Mouse (Mus musculus) MEL (cell line): ENCODE measurements at regions not wholly inside any gene's neighbourhood (a gene's known extent, or its start where the extent isn't known, plus 50 kb on each side); places are given as distances from the start of the nearest gene placed in this dataset.

Source experiments
- DNase-seq: peaks from one replicate; pipeline ENCODE4 v3.0.0; 2011; ENCODE audit warnings: low read depth, low spot score
- H3K27ac ChIP-seq: 2 replicates; pipeline ENCODE4 v1.5.1; 2012; ENCODE audit warnings: low read depth, mild to moderate bottlenecking, control low read depth, low read length, moderate library complexity; ENCODE audit not compliant: control insufficient read depth
- H3K27me3 ChIP-seq, 2 experiments: fragments of 150-350 bp in 1 of 2; sonication (generic) in 1 of 2; 2 replicates each; pipeline ENCODE4 v1.6.1; 2012; ENCODE audit warnings: low read length in 2 of 2, mild to moderate bottlenecking in 2 of 2, improper control_type of control experiment in 1 of 2, moderate library complexity in 1 of 2; ENCODE audit not compliant: insufficient read depth in 2 of 2, control insufficient read depth in 1 of 2
- H3K36me3 ChIP-seq, 2 experiments: 2 replicates each; pipeline ENCODE4 v1.6.1; 2012 to 2014; ENCODE audit warnings: low read length in 2 of 2, improper control_type of control experiment in 1 of 2, inconsistent platforms in 1 of 2, mild to moderate bottlenecking in 1 of 2; ENCODE audit not compliant: insufficient read depth in 2 of 2, control insufficient read depth in 1 of 2
- H3K4me1 ChIP-seq, 2 experiments: fragments of 150-350 bp in 1 of 2; sonication (generic) in 1 of 2; 2 replicates each; pipeline ENCODE4 v1.6.1; 2012; ENCODE audit warnings: low read length in 2 of 2, improper control_type of control experiment in 1 of 2, mild to moderate bottlenecking in 1 of 2; ENCODE audit not compliant: insufficient read depth in 2 of 2, control insufficient read depth in 1 of 2
- H3K4me3 ChIP-seq, 2 experiments: fragments of 150-350 bp in 1 of 2; sonication (generic) in 1 of 2; 2 replicates each; pipeline ENCODE4 v1.5.1; 2012; ENCODE audit warnings: low read depth in 2 of 2, low read length in 2 of 2, mild to moderate bottlenecking in 2 of 2, moderate library complexity in 2 of 2, control low read depth in 1 of 2, improper control_type of control experiment in 1 of 2; ENCODE audit not compliant: control insufficient read depth in 1 of 2, insufficient read depth in 1 of 2
- H3K79me2 ChIP-seq: 2 replicates; pipeline ENCODE4 v1.6.1; 2012; ENCODE audit warnings: mild to moderate bottlenecking, low read length, moderate library complexity; ENCODE audit not compliant: control insufficient read depth, poor library complexity, insufficient read depth
- H3K9ac ChIP-seq: 2 replicates; pipeline ENCODE4 v1.6.1; 2012; ENCODE audit warnings: low read depth, mild to moderate bottlenecking, control low read depth, low read length, moderate library complexity; ENCODE audit not compliant: control insufficient read depth, poor library complexity, severe bottlenecking
- H3K9me3 ChIP-seq: fragments of 150-350 bp; sonication (generic); replicated peaks from 2 replicates; pipeline ENCODE4 v1.6.1; 2012; ENCODE audit warnings: mild to moderate bottlenecking, low read length, improper control_type of control experiment, moderate library complexity; ENCODE audit not compliant: insufficient read depth
- BHLHE40 ChIP-seq: IDR thresholded peaks from 2 replicates; pipeline ENCODE4 v1.6.1; 2012; ENCODE audit warnings: low read depth, mild to moderate bottlenecking, inconsistent platforms, low read length, improper control_type of control experiment, borderline replicate concordance
- CHD1 ChIP-seq: IDR thresholded peaks from 2 replicates; pipeline ENCODE4 v1.6.1; 2012; ENCODE audit warnings: low read depth, mild to moderate bottlenecking, inconsistent platforms, low read length, improper control_type of control experiment
- CHD2 ChIP-seq: IDR thresholded peaks from 2 replicates; pipeline ENCODE4 v1.6.1; 2011; ENCODE audit warnings: low read length, improper control_type of control experiment
- CTCF ChIP-seq, 3 experiments: IDR thresholded peaks in 2 of 3; conservative IDR thresholded peaks in 1 of 3; 2 replicates each; pipeline ENCODE4 v1.5.1; 2011 to 2012; ENCODE audit warnings: low read length in 3 of 3, low read depth in 2 of 3, mild to moderate bottlenecking in 2 of 3, improper control_type of control experiment in 1 of 3, inconsistent platforms in 1 of 3, mixed read lengths in 1 of 3, moderate library complexity in 1 of 3; ENCODE audit not compliant: control insufficient read depth in 1 of 3, insufficient read depth in 1 of 3, poor library complexity in 1 of 3, severe bottlenecking in 1 of 3
- ELF1 ChIP-seq: IDR thresholded peaks from 2 replicates; pipeline ENCODE4 v1.6.1; 2014; ENCODE audit warnings: low read depth, mild to moderate bottlenecking, inconsistent platforms, low read length, improper control_type of control experiment, moderate library complexity
- EP300 ChIP-seq, 2 experiments: IDR thresholded peaks; 2 replicates each; pipeline ENCODE4 v1.6.1; 2011; ENCODE audit warnings: improper control_type of control experiment in 2 of 2, low read length in 2 of 2, low read depth in 1 of 2, mild to moderate bottlenecking in 1 of 2
- GABPA ChIP-seq: IDR thresholded peaks from 2 replicates; pipeline ENCODE4 v1.6.1; 2012; ENCODE audit warnings: low read depth, mild to moderate bottlenecking, inconsistent platforms, low read length, improper control_type of control experiment, moderate library complexity
- GATA1 ChIP-seq: IDR thresholded peaks from 2 replicates; pipeline ENCODE4 v1.6.1; 2011; ENCODE audit warnings: low read depth, low read length, improper control_type of control experiment
- JUND ChIP-seq: IDR thresholded peaks from 2 replicates; pipeline ENCODE4 v1.6.1; 2011; ENCODE audit warnings: low read depth, mild to moderate bottlenecking, improper control_type of control experiment, low read length
- KAT2A ChIP-seq: conservative IDR thresholded peaks from 2 replicates; pipeline ENCODE4 v1.6.1; 2012; ENCODE audit warnings: low read depth, low read length, improper control_type of control experiment, inconsistent platforms
- MAFK ChIP-seq: IDR thresholded peaks from 2 replicates; pipeline ENCODE4 v1.6.1; 2011; ENCODE audit warnings: low read depth, mild to moderate bottlenecking, low read length, improper control_type of control experiment, borderline replicate concordance
- MAX ChIP-seq: IDR thresholded peaks from 2 replicates; pipeline ENCODE4 v1.6.1; 2011; ENCODE audit warnings: low read length, improper control_type of control experiment
- MEF2A ChIP-seq: IDR thresholded peaks from 2 replicates; pipeline ENCODE4 v1.6.1; 2014; ENCODE audit warnings: low read depth, mild to moderate bottlenecking, inconsistent platforms, low read length, improper control_type of control experiment; ENCODE audit not compliant: poor library complexity, insufficient replicate concordance, severe bottlenecking; ENCODE audit errors: extremely low read depth
- MXI1 ChIP-seq: IDR thresholded peaks from 2 replicates; pipeline ENCODE4 v1.6.1; 2011; ENCODE audit warnings: mild to moderate bottlenecking, low read depth, low read length, improper control_type of control experiment
- MYB ChIP-seq: IDR thresholded peaks from 2 replicates; pipeline ENCODE4 v1.6.1; 2011; ENCODE audit warnings: mild to moderate bottlenecking, low read depth, low read length, improper control_type of control experiment
- MYC ChIP-seq: IDR thresholded peaks from 2 replicates; pipeline ENCODE4 v1.6.1; 2011; ENCODE audit warnings: low read depth, mild to moderate bottlenecking, low read length, improper control_type of control experiment, moderate library complexity
- NRF1 ChIP-seq: IDR thresholded peaks from 2 replicates; pipeline ENCODE4 v1.6.1; 2014; ENCODE audit warnings: low read depth, mild to moderate bottlenecking, inconsistent platforms, low read length, improper control_type of control experiment, moderate library complexity; ENCODE audit not compliant: poor library complexity, insufficient read depth, severe bottlenecking
- POLR2A ChIP-seq, 2 experiments: IDR thresholded peaks; 2 replicates each; pipeline ENCODE4 v1.6.1; 2011 to 2012; ENCODE audit warnings: low read length in 2 of 2, mild to moderate bottlenecking in 2 of 2, control low read depth in 1 of 2, improper control_type of control experiment in 1 of 2, low read depth in 1 of 2, moderate library complexity in 1 of 2; ENCODE audit not compliant: control insufficient read depth in 1 of 2, insufficient read depth in 1 of 2, poor library complexity in 1 of 2
- RAD21 ChIP-seq: IDR thresholded peaks from 2 replicates; pipeline ENCODE4 v1.6.1; 2011; ENCODE audit warnings: mild to moderate bottlenecking, low read depth, low read length, improper control_type of control experiment
- RCOR1 ChIP-seq: IDR thresholded peaks from 2 replicates; pipeline ENCODE4 v1.6.1; 2012; ENCODE audit warnings: low read depth, mild to moderate bottlenecking, inconsistent platforms, low read length, improper control_type of control experiment
- TBP ChIP-seq: IDR thresholded peaks from 2 replicates; pipeline ENCODE4 v1.8.0; 2011; ENCODE audit warnings: low read depth, low read length, improper control_type of control experiment
- TCF12 ChIP-seq: IDR thresholded peaks from 2 replicates; pipeline ENCODE4 v1.6.1; 2014; ENCODE audit warnings: low read depth, mild to moderate bottlenecking, inconsistent platforms, low read length, improper control_type of control experiment, moderate library complexity
- UBTF ChIP-seq: IDR thresholded peaks from 2 replicates; pipeline ENCODE4 v1.6.1; 2012; ENCODE audit warnings: low read depth, mild to moderate bottlenecking, inconsistent platforms, low read length, improper control_type of control experiment, moderate library complexity, borderline replicate concordance; ENCODE audit not compliant: insufficient read depth
- USF1 ChIP-seq: IDR thresholded peaks from 2 replicates; pipeline ENCODE4 v1.6.1; 2014; ENCODE audit warnings: low read depth, mild to moderate bottlenecking, inconsistent platforms, low read length, improper control_type of control experiment, moderate library complexity
- ZC3H11A ChIP-seq: IDR thresholded peaks from 2 replicates; pipeline ENCODE4 v1.6.1; 2012; ENCODE audit warnings: low read depth, mild to moderate bottlenecking, inconsistent platforms, low read length, improper control_type of control experiment
- ZMIZ1 ChIP-seq: IDR thresholded peaks from 2 replicates; pipeline ENCODE4 v1.6.1; 2012; ENCODE audit warnings: low read depth, mild to moderate bottlenecking, inconsistent platforms, low read length, improper control_type of control experiment, moderate library complexity

DNA sequence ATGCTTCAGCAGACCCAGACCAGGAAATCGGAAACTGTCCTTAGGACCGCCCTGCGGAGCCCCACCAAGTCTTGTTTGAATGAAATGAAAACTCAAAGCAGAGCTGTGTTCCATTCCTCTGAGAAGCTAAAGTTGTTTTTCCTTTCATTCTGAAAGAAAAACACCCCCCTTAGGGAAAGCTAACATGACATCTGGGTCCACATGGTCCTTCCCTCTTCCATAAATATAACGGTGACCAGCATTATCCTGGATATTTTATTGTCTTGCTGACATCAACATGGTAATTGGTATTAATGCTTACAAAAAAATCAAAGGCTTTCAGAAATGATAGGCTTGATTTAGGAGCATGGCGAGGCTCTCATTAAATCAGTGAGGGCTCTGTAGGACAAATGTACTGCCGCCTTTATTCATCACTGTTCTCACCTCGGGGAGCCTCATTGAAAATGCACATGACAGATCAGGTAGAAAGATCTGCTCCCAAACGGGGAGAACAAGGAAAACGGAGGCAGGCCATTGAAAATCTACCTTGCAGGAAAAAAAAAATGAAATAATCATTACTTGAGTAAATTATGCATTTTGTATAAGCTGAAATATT is 381.0 kb upstream of the Klf12 start:
- no peak for DNase-seq
- TF ChIP-seq MXI1 (no peak), RAD21 (no peak), CHD2 (no peak), MAFK (no peak), USF1 (no peak), RCOR1 (no peak), EP300 (IDR thresholded peaks at IDR 0.05; ENCODE audit: low read depth in 1 of 2, low read length in 2 of 2) (no peak), GABPA (no peak), KAT2A (no peak)

DNA sequence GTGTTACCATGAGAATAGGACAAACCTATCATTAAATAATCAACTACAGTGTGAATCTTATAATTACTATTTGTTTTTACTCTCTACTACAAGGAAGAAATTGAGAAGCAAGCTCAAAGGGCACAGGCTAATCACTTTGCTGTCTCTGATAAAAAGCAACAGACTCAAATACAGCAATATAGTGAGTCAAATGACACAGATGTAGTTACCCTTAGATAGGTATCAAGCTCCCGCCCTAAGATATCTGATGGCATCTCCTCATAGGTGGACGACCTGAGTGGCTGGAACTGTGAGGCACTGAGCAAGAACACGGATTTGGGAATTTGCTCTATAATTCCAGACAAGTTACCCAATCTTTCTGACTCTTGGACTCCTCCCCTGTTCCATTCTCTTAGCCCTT is 379.7 kb upstream of the Klf12 start:
- Histone ChIP-seq H3K9ac (no peak overlapping the region), H3K36me3 (no peaks in the 10 kb centered on the region), H3K27ac (no peak overlapping the region), H3K4me1 (no peaks in the 10 kb centered on the region), H3K27me3 (no peaks in the 10 kb centered on the region), H3K4me3 (no peak overlapping the region), H3K79me2 (no peaks in the 10 kb centered on the region), H3K9me3 (no peaks in the 10 kb centered on the region)
- TF ChIP-seq CHD1 (no peak), POLR2A (IDR thresholded peaks at IDR 0.05; ENCODE audit: control insufficient read depth in 1 of 2, insufficient read depth in 1 of 2, low read depth in 1 of 2, low read length in 2 of 2, poor library complexity in 1 of 2) (no peak), ELF1 (no peak), GATA1 (no peak), CTCF (IDR thresholded peaks at IDR 0.05 in 2 of 3, conservative IDR thresholded peaks at IDR 0.05 in 1 of 3; ENCODE audit: control insufficient read depth in 1 of 3, insufficient read depth in 1 of 3, low read depth in 2 of 3, low read length in 3 of 3, poor library complexity in 1 of 3, severe bottlenecking in 1 of 3) (no peak), GABPA (no peak), TBP (no peak), TCF12 (no peak)
- DNase-seq, result no peak

More for the DNA sequence above, 381.0 kb upstream of the Klf12 start:
- no peaks in the 10 kb centered on the region for H3K79me2 ChIP-seq
- H3K27me3 ChIP-seq, result no peaks in the 10 kb centered on the region
- no peaks in the 10 kb centered on the region for H3K4me1 ChIP-seq
- no peak overlapping the region for H3K4me3 ChIP-seq
- H3K27ac ChIP-seq, result no peak overlapping the region
- H3K9ac ChIP-seq, result no peak overlapping the region
- no peaks in the 10 kb centered on the region for H3K36me3 ChIP-seq
- H3K9me3 ChIP-seq, result no peaks in the 10 kb centered on the region

DNA sequence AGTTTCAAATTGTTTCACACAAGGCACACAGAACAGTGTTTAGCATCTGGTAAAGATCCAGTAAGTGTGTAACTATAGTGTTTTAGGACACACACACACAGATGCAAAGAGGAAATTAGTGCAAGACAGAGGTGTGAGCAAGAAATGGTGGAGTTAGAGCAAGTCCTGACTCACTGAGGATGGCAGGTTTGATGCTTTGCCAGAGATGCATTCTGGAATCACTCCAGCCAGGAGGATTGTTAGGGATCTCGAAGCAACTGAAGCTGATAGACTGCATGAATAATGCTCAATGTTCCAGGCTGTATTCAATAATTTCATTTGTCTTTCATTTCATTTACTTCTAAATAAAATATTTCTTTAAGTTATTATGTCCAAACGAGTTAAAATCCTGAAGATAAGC is 357.6 kb upstream of the Klf12 start:
- no peak overlapping the region for H3K4me3 ChIP-seq
- H3K9ac ChIP-seq, result no peak overlapping the region
- no peaks in the 10 kb centered on the region for H3K9me3 ChIP-seq
- TF ChIP-seq MAX, result no peak
- TF ChIP-seq NRF1, result no peak
- TF ChIP-seq CHD1, result no peak
- no peak for TF ChIP-seq UBTF
- TF ChIP-seq MAFK, result no peak
- no peak for TF ChIP-seq ZC3H11A
- no peak for TF ChIP-seq RCOR1
- TF ChIP-seq BHLHE40, result no peak
- no peak for TF ChIP-seq KAT2A
- no peak for TF ChIP-seq MYB
- no peak for TF ChIP-seq MYC
- TF ChIP-seq MEF2A, result no peak
- TF ChIP-seq USF1, result no peak
- no peak for TF ChIP-seq JUND
- TF ChIP-seq ZMIZ1, result no peak
- no peak for TF ChIP-seq GABPA

More for the DNA sequence above, 357.6 kb upstream of the Klf12 start:
- no peak for DNase-seq
- H3K4me1 ChIP-seq, result no peaks in the 10 kb centered on the region
- H3K27ac ChIP-seq, result no peak overlapping the region
- H3K27me3 ChIP-seq, result no peaks in the 10 kb centered on the region
- H3K79me2 ChIP-seq, result no peaks in the 10 kb centered on the region
- no peaks in the 10 kb centered on the region for H3K36me3 ChIP-seq
